Mouse (Mus musculus) cortical plate, adult 2 months (tissue): ENCODE measurements around the gene Arhgap6.

Experiments
- CTCF ChIP-seq: fragments of 200-500 bp; IDR thresholded peaks from 2 replicates; pipeline ENCODE4 v1.5.1; 2011; ENCODE audit warnings: mild to moderate bottlenecking, control low read depth, low read length; ENCODE audit not compliant: insufficient read depth; ENCODE audit errors: extremely low read depth
- POLR2A ChIP-seq: fragments of 200-500 bp; IDR thresholded peaks from 2 replicates; pipeline ENCODE4 v1.6.1; 2011; ENCODE audit warnings: mild to moderate bottlenecking, low read length, control low read depth; ENCODE audit not compliant: insufficient read depth; ENCODE audit errors: extremely low read depth

GRCm38 (mm10) chrX:168904086-168904485, 109.2 kb downstream of the Arhgap6 start:
- no peak for TF ChIP-seq POLR2A
- no peak for TF ChIP-seq CTCF
